Mouse (Mus musculus) megakaryocyte, embryonic 14.5 days (primary cell): Measurements from ENCODE around the gene Rag1.

Experiments
- FLI1 ChIP-seq: IDR thresholded peaks from 2 replicates; pipeline ENCODE4 v1.6.1; 2012; ENCODE audit warnings: low read length, inconsistent platforms, mixed read lengths
- GATA1 ChIP-seq: IDR thresholded peaks from 3 replicates; pipeline ENCODE4 v1.6.1; 2012; ENCODE audit warnings: mixed read lengths, low read length, inconsistent platforms, borderline replicate concordance

DNA sequence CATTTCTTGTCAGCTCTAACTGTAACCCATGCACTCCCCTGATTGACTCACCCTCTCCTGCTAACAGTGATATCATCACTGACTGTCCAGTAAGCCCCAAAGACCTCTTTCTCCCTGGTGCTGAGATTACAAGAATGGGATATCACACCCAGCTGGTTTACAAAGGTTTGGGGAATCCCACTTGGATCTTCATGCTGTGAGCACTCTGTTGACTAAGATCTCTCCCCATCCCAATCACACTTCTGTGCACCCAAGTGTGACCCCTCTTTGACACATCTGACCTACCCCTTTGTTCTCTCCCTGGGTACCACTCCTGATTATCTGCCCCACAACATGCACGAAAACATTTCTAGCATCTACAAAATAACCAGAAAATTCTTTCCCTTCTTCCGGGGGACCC, 940 bp downstream of the Rag1 start:
- TF ChIP-seq FLI1 = no peak
- no peak for TF ChIP-seq GATA1
